Mouse (Mus musculus): Measurements from ENCODE around the gene St8sia1.

- no peak for TF ChIP-seq POLR2A (IDR thresholded peaks at IDR 0.05; ENCODE audit: control insufficient read depth, low read depth, low read length)
- TF ChIP-seq CTCF (IDR thresholded peaks at IDR 0.05; ENCODE audit: control insufficient read depth, insufficient read depth, insufficient replicate concordance, low read depth, low read length), result no peak
Observed at GRCm38 (mm10) chr6:142962881-142963280, 1.4 kb downstream of the St8sia1 start.
